Mouse (Mus musculus) midbrain, embryonic 15.5 days (tissue): ENCODE measurements around the gene Ccdc122. TPM values are rescaled to one million over a fixed set of nuclear protein-coding genes. Genes with fewer than 3 reads are reported as not detected.
A peak's percentile ranks its signal among the peaks of the same experiment; 100 is the strongest.
"Not testable (repeated sequence)": the region's sequence is repeated elsewhere in the genome, so short reads cannot be mapped to it uniquely, and the experiment has no call there.

Source experiments
- ATAC-seq: fragments of 200-750 bp; cut with Nextera tagmentation; replicated peaks from 2 replicates; pipeline ENCODE4 v1.8.0; 2017; ENCODE audit warnings: moderate TSS enrichment
- H3K27ac ChIP-seq: fragments of 300-500 bp; sonication (generic); 2 replicates; pipeline ENCODE4 v1.5.1; 2015; ENCODE audit warnings: mild to moderate bottlenecking, inconsistent platforms
- H3K27me3 ChIP-seq: fragments of 300-500 bp; sonication (generic); replicated peaks from 2 replicates; pipeline ENCODE4 v1.6.1; 2015; ENCODE audit warnings: inconsistent platforms
- H3K36me3 ChIP-seq: fragments of 300-500 bp; sonication (generic); replicated peaks from 2 replicates; pipeline ENCODE4 v1.6.1; 2015; ENCODE audit warnings: inconsistent platforms
- H3K4me1 ChIP-seq: fragments of 300-500 bp; sonication (generic); 2 replicates; pipeline ENCODE4 v1.6.1; 2015; ENCODE audit warnings: inconsistent platforms
- H3K4me2 ChIP-seq: fragments of 300-500 bp; sonication (generic); 2 replicates; pipeline ENCODE4 v1.6.1; 2015; ENCODE audit warnings: inconsistent platforms, mild to moderate bottlenecking, moderate library complexity
- H3K4me3 ChIP-seq: fragments of 300-500 bp; sonication (generic); 2 replicates; pipeline ENCODE4 v1.5.1; 2015; ENCODE audit warnings: mild to moderate bottlenecking, inconsistent platforms
- H3K9ac ChIP-seq: fragments of 300-500 bp; sonication (generic); 2 replicates; pipeline ENCODE4 v1.6.1; 2015; ENCODE audit warnings: mild to moderate bottlenecking, inconsistent platforms
- H3K9me3 ChIP-seq: fragments of 300-500 bp; sonication (generic); 2 replicates; pipeline ENCODE4 v1.6.1; 2016; ENCODE audit warnings: inconsistent platforms
- WGBS: fragments of 180-500 bp; shearing (Covaris S2); methylation state at CpG from one replicate; pipeline ENCODE4 v1.1.7; 2015; ENCODE audit warnings: mixed read lengths; 5-methylcytosine and 5-hydroxymethylcytosine counted together
- polyA plus RNA-seq: library from polyadenylated mRNA; unstranded; fragments of >200 nt; fragmentation: Nextera tagmentation; extraction: Ambion mirVana; gene quantifications from 2 replicates; pipeline ENCODE4 v1.2.1, GENCODE M21; 2015

Gene Ccdc122
- polyA plus RNA-seq: 0.68 and 0.93 TPM in 2 replicates

- no peak within 1 kb of the TSS for H3K27ac ChIP-seq
- H3K4me3 ChIP-seq: peak within 1 kb of the TSS; percentile 49
- H3K36me3 ChIP-seq: no peaks in the 10 kb centered on the region
- ATAC-seq: peak; percentile 65; the same call in 1 of the 2 replicates
- H3K9ac ChIP-seq: peak within 1 kb of the TSS; percentile 44; the same call in 1 of the 2 replicates
- H3K9me3 ChIP-seq: no peaks in the 10 kb centered on the region
- H3K4me2 ChIP-seq: peak within 1 kb of the TSS; percentile 93
- no peaks in the 10 kb centered on the region for H3K27me3 ChIP-seq
- H3K4me1 ChIP-seq: peaks cover 8% of the 10 kb centered on the region; the same call in 1 of the 2 replicates
- under 1% methylated on average over 69 of the region's 86 CpGs for WGBS
These were observed at the start of gene Ccdc122, which contains the start of gene Lacc1 for GRCm38 (mm10) chr14:77036226-77037046. TSS of gene Ccdc122 (plus strand) at chr14:77036772. TSS of gene Lacc1 (minus strand) at chr14:77036904.

DNA sequence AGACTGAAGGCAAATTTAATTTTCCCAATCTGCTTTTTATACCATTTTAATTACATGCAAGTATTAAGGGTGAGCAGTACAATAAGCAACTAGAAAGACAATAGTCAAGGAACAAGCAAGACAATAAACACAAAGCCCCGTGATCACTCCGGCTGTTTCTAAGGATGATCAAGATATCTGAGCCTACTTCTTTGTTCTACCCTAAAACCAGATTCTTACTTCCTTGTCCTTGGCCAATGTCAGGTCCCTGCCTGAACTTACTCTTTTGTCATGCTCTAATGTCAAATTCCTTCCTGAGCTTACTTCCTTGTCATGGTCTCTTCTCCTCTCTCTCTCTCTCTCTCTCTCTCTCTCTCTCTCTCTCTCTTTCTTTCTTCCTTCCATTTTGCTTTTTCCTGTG is 46.2 kb upstream of the Ccdc122 start:
- H3K4me3 ChIP-seq, ATAC-seq, H3K9me3 ChIP-seq, H3K36me3 ChIP-seq, H3K4me1 ChIP-seq, H3K4me2 ChIP-seq, H3K27ac ChIP-seq, H3K27me3 ChIP-seq, H3K9ac ChIP-seq: not testable (repeated sequence)
- WGBS: 86% methylated on average over 2 of the region's 2 CpGs

DNA sequence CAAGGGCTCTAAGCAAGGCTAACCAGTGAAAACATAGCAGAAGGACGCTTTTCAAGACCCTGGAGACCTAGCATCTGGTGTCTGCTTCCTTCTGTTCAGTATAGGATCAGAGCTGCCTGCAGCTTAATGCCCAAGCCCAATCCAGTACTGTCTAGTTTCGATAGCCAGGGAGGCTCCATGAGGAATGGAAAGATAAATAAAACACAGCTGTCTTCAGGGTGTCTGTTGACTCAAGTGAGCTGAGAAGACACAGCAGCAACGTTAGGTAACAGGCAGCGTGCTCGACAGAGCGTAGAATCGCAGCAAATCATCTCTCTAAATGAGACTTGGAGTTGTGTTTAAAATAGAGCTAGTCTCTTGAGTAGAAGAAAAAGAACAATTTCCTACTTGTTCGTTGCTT is 31.8 kb upstream of the Ccdc122 start:
- H3K4me3 ChIP-seq: no peak overlapping the region
- no peaks in the 10 kb centered on the region for H3K4me1 ChIP-seq
- no peak overlapping the region for H3K4me2 ChIP-seq
- 72% methylated on average over 8 of the region's 8 CpGs for WGBS
- H3K27ac ChIP-seq: 0 out of 2 replicates have a peak overlapping the region, but pooled peaks have one; percentile 34
- no peak for ATAC-seq
- no peaks in the 10 kb centered on the region for H3K9me3 ChIP-seq
- H3K9ac ChIP-seq: no peak overlapping the region
- H3K36me3 ChIP-seq: no peaks in the 10 kb centered on the region
- no peaks in the 10 kb centered on the region for H3K27me3 ChIP-seq

DNA sequence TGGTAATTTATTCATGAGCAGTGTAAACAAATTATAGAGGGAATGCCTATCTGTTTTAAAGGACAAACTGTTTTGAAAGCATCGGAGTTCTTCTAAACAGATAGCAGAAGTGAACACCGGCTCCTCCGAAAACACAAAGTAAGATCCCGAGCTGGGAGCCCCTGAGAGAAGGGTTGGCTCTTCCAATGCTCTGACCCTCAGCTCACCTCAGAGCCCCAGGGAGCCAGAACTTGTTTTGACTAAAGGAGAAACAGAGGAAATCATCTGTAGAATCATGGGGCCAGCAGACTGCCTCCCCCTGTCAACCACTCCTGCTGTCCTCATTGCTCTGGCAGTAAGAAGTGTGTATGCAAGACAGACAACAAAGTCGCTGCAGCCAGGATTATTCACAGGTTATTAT is 31.0 kb upstream of the Ccdc122 start:
- 74% methylated on average over 5 of the region's 5 CpGs for WGBS
- H3K9ac ChIP-seq: no peak overlapping the region
- no peak overlapping the region for H3K27ac ChIP-seq
- ATAC-seq: no peak
- H3K4me2 ChIP-seq: no peak overlapping the region
- no peaks in the 10 kb centered on the region for H3K4me1 ChIP-seq
- no peak overlapping the region for H3K4me3 ChIP-seq
- H3K9me3 ChIP-seq: no peaks in the 10 kb centered on the region
- H3K27me3 ChIP-seq: no peaks in the 10 kb centered on the region
- H3K36me3 ChIP-seq: no peaks in the 10 kb centered on the region

DNA sequence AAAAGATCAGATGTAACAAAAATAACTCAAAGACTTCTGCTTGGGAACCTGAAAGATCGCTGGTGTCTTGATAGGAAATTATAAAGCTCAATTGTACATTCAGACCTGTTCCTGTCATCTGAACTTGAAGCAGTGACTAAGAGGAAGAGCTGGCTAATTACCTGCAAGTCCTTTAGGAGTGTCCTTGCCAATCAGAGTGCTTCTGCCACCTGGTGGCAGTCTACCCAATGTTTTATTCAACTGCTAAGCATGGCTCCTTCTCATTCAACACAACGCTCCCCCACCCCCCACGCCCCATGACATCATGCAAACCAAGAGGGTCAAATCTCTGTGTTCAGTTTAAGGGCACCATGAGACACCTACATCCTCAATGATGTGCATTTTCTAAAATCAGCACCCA is 28.3 kb upstream of the Ccdc122 start:
- Histone ChIP-seq H3K4me2 (no peak overlapping the region), H3K27ac (no peak overlapping the region), H3K36me3 (no peaks in the 10 kb centered on the region), H3K27me3 (no peaks in the 10 kb centered on the region), H3K9ac (no peak overlapping the region), H3K9me3 (no peaks in the 10 kb centered on the region), H3K4me1 (0 out of 2 replicates have a peak, but pooled peaks cover 2% of the 10 kb centered on the region), H3K4me3 (no peak overlapping the region)
- ATAC-seq: 0 out of 2 replicates have a peak, but pooled peaks have one; percentile 67
- WGBS: 24% methylated on average over 3 of the region's 3 CpGs

- Histone ChIP-seq H3K9me3 (no peaks in the 10 kb centered on the region), H3K4me2 (no peak overlapping the region), H3K27me3 (no peaks in the 10 kb centered on the region), H3K4me1 (0 out of 2 replicates have a peak, but pooled peaks cover 2% of the 10 kb centered on the region), H3K9ac (no peak overlapping the region), H3K27ac (peak overlapping the region; percentile 56; the same call in 1 of the 2 replicates), H3K36me3 (no peaks in the 10 kb centered on the region), H3K4me3 (no peak overlapping the region)
- ATAC-seq: peak; percentile 75
- 5% methylated on average over 3 of the region's 3 CpGs for WGBS
These were observed 24.8 kb upstream of the Ccdc122 start for GRCm38 (mm10) chr14:77011804-77012203.

- not testable (repeated sequence) for H3K9ac ChIP-seq, H3K4me1 ChIP-seq, H3K9me3 ChIP-seq, H3K27ac ChIP-seq, H3K4me3 ChIP-seq, H3K27me3 ChIP-seq, H3K36me3 ChIP-seq, H3K4me2 ChIP-seq, ATAC-seq
- WGBS: 61% methylated on average over 12 of the region's 12 CpGs
These were observed 19.8 kb upstream of the Ccdc122 start for GRCm38 (mm10) chr14:77016783-77017182.

DNA sequence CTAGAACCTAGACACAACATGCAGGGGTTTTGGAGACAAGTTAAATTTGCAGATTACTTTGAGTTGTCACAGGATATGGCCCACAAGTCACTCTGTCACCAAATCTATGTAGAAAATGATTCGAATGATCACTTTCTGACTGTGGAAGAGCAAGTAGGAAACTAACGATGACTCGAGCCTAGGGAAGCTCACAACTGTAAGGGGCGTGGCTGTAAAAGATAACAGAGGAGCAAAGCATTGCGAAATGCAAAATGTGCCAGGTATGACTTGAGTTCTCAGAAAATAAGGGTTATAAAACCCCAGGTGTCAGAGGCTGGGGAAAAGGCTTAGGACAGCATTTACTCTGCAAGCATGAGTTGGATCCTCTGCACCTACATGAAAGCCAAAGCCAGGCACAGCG is 19.4 kb upstream of the Ccdc122 start:
- Histone ChIP-seq H3K27me3 (no peaks in the 10 kb centered on the region), H3K4me2 (no peak overlapping the region), H3K27ac (no peak overlapping the region), H3K4me1 (no peaks in the 10 kb centered on the region), H3K9me3 (no peaks in the 10 kb centered on the region), H3K4me3 (no peak overlapping the region), H3K9ac (no peak overlapping the region), H3K36me3 (no peaks in the 10 kb centered on the region)
- WGBS: 90% methylated on average over 6 of the region's 6 CpGs
- ATAC-seq: no peak

DNA sequence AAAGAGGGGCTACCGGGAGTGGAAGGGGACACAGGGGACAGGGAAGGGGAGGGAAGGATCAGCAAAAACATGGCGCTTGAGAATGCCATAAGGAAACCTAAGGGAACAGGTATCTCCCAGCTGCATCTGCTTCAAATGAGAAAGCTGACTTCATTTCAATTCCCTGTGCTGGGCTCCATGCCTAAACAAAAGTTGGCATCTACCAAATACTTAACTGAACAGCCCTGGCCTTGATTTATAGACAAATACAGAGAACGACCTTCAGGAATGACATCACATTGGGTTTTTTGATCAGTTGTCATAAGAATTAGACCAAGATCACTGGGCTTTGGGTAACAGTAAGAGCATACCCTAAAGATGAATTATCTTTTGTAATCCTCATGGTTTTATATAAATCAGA is 12.1 kb upstream of the Ccdc122 start:
- H3K4me1 ChIP-seq: no peaks in the 10 kb centered on the region
- 89% methylated on average over 3 of the region's 3 CpGs for WGBS

GRCm38 (mm10) chr14:77029319-77030054 is 7.1 kb upstream of the Ccdc122 start:
- Histone ChIP-seq H3K4me2 (no peak overlapping the region), H3K9me3 (no peaks in the 10 kb centered on the region), H3K4me3 (no peak overlapping the region), H3K27me3 (no peaks in the 10 kb centered on the region), H3K4me1 (no peaks in the 10 kb centered on the region), H3K36me3 (no peaks in the 10 kb centered on the region), H3K27ac (no peak overlapping the region), H3K9ac (no peak overlapping the region)
- no peak for ATAC-seq
- WGBS: 62% methylated on average over 5 of the region's 5 CpGs

More for the DNA sequence above, 12.1 kb upstream of the Ccdc122 start:
- ATAC-seq: no peak
- no peaks in the 10 kb centered on the region for H3K27me3 ChIP-seq
- H3K9me3 ChIP-seq: no peaks in the 10 kb centered on the region
- H3K27ac ChIP-seq: no peak overlapping the region
- H3K9ac ChIP-seq: no peak overlapping the region
- H3K4me2 ChIP-seq: no peak overlapping the region
- H3K36me3 ChIP-seq: no peaks in the 10 kb centered on the region
- no peak overlapping the region for H3K4me3 ChIP-seq

DNA sequence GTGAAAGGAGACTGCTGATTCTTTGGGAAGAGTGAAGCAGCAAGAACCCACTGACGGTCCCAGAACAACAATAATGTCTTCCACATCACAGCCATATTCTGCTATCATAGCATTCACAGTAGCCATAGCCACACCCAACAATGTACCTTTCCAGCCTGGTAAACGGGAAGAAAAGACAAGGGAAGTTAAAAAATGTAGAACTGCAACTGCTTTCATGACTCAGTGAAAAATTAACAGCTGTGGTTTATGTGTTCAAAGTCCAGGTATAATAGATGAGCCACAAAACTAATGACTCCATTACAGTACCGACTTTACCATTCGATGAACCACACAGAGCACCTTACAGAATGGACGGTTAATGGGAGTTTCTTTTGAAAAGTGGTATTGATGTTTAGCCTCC is 5.8 kb upstream of the Ccdc122 start:
- Histone ChIP-seq H3K4me2 (no peak overlapping the region), H3K4me1 (no peaks in the 10 kb centered on the region), H3K9me3 (no peaks in the 10 kb centered on the region), H3K36me3 (no peaks in the 10 kb centered on the region), H3K27ac (no peak overlapping the region), H3K27me3 (no peaks in the 10 kb centered on the region), H3K9ac (no peak overlapping the region), H3K4me3 (no peak overlapping the region)
- no peak for ATAC-seq
- 86% methylated on average over 5 of the region's 5 CpGs for WGBS

- Histone ChIP-seq H3K27me3 (no peaks in the 10 kb centered on the region), H3K4me1 (peaks cover 8% of the 10 kb centered on the region; the same call in 1 of the 2 replicates), H3K9me3 (no peaks in the 10 kb centered on the region), H3K4me3 (no peak overlapping the region), H3K9ac (no peak overlapping the region), H3K36me3 (no peaks in the 10 kb centered on the region), H3K4me2 (no peak overlapping the region), H3K27ac (no peak overlapping the region)
- WGBS: 67% methylated on average over 5 of the region's 5 CpGs
- ATAC-seq: no peak
These were observed 4.1 kb upstream of the Ccdc122 start for GRCm38 (mm10) chr14:77032433-77032832.
